Mouse (Mus musculus) stomach, embryonic 15.5 days (tissue): ENCODE results near the gene Sox9. TPM values are rescaled to one million over a fixed set of nuclear protein-coding genes. Genes with fewer than 3 reads are reported as not detected.

Experiments used
- ATAC-seq: fragments of 200-750 bp; cut with Nextera tagmentation; 2 replicates; pipeline ENCODE4 v1.8.0; 2017; ENCODE audit warnings: low read depth, moderate number of reproducible peaks, moderate TSS enrichment; ENCODE audit not compliant: insufficient read depth, low FRiP score
- H3K27ac ChIP-seq: fragments of 300-500 bp; sonication (generic); 2 replicates; pipeline ENCODE4 v1.5.1; 2015; ENCODE audit warnings: mild to moderate bottlenecking, inconsistent platforms
- H3K27me3 ChIP-seq: fragments of 300-500 bp; sonication (generic); replicated peaks from 2 replicates; pipeline ENCODE4 v1.6.1; 2015; ENCODE audit warnings: inconsistent platforms
- H3K36me3 ChIP-seq: fragments of 300-500 bp; sonication (generic); 2 replicates; pipeline ENCODE4 v1.6.1; 2015; ENCODE audit warnings: inconsistent platforms
- H3K4me1 ChIP-seq: fragments of 300-500 bp; sonication (generic); 2 replicates; pipeline ENCODE4 v1.6.1; 2015; ENCODE audit warnings: inconsistent platforms
- H3K4me2 ChIP-seq: fragments of 300-500 bp; sonication (generic); 2 replicates; pipeline ENCODE4 v1.6.1; 2015; ENCODE audit warnings: mild to moderate bottlenecking, inconsistent platforms
- H3K4me3 ChIP-seq: fragments of 300-500 bp; sonication (generic); replicated peaks from 2 replicates; pipeline ENCODE4 v1.5.1; 2015; ENCODE audit warnings: inconsistent platforms
- H3K9ac ChIP-seq: fragments of 300-500 bp; sonication (generic); 2 replicates; pipeline ENCODE4 v1.6.1; 2015; ENCODE audit warnings: inconsistent platforms
- H3K9me3 ChIP-seq: fragments of 300-500 bp; sonication (generic); 2 replicates; pipeline ENCODE4 v1.6.1; 2016; ENCODE audit warnings: inconsistent platforms
- WGBS: fragments of 180-500 bp; shearing (Covaris S2); methylation state at CpG from one replicate; pipeline ENCODE4 v1.1.7; 2015; 5-methylcytosine and 5-hydroxymethylcytosine counted together
- polyA plus RNA-seq: library from polyadenylated mRNA; unstranded; fragments of >200 nt; fragmentation: Nextera tagmentation; extraction: Ambion mirVana; gene quantifications from 2 replicates; pipeline ENCODE4 v1.2.1, GENCODE M21; 2015

Gene Sox9
- 42.0 and 50.9 TPM in 2 replicates for polyA plus RNA-seq

- Histone ChIP-seq H3K27ac (peak within 1 kb of the TSS; percentile 95), H3K9me3 (no peaks in the 10 kb centered on the region), H3K27me3 (no peaks in the 10 kb centered on the region), H3K4me2 (peak within 1 kb of the TSS; percentile 76), H3K4me1 (peaks cover 25% of the 10 kb centered on the region), H3K36me3 (no peaks in the 10 kb centered on the region), H3K4me3 (peak within 1 kb of the TSS; percentile 56), H3K9ac (peak within 1 kb of the TSS; percentile 48)
- peak; percentile 75 for ATAC-seq
- 0% methylated on average over 15 of the region's 15 CpGs for WGBS
These were observed at the start of gene Sox9 for GRCm38 (mm10) chr11:112781994-112782356. Sox9 (plus strand) TSS chr11:112782224.

- no peak overlapping the region for H3K27ac ChIP-seq
- no peaks in the 10 kb centered on the region for H3K9me3 ChIP-seq
- WGBS: 74% methylated on average over 7 of the region's 7 CpGs
- no peak overlapping the region for H3K9ac ChIP-seq
- H3K4me1 ChIP-seq: peaks cover 5% of the 10 kb centered on the region; the same call in 1 of the 2 replicates
- no peaks in the 10 kb centered on the region for H3K36me3 ChIP-seq
- H3K27me3 ChIP-seq: no peaks in the 10 kb centered on the region
- ATAC-seq: no peak
- H3K4me3 ChIP-seq: no peak overlapping the region
- H3K4me2 ChIP-seq: no peak overlapping the region
These were observed 49.6 kb upstream of the Sox9 start for GRCm38 (mm10) chr11:112732401-112732800.

- Histone ChIP-seq H3K4me2 (no peak overlapping the region), H3K27me3 (no peaks in the 10 kb centered on the region), H3K27ac (no peak overlapping the region), H3K4me3 (no peak overlapping the region), H3K9ac (no peak overlapping the region), H3K9me3 (no peaks in the 10 kb centered on the region), H3K4me1 (no peaks in the 10 kb centered on the region), H3K36me3 (no peaks in the 10 kb centered on the region)
- WGBS: 53% methylated on average over 5 of the region's 5 CpGs
- ATAC-seq: no peak
These were observed 45.0 kb upstream of the Sox9 start for GRCm38 (mm10) chr11:112737071-112737470.

GRCm38 (mm10) chr11:112739681-112740080, 42.3 kb upstream of the Sox9 start:
- Histone ChIP-seq H3K9ac (no peak overlapping the region), H3K4me1 (no peaks in the 10 kb centered on the region), H3K4me2 (no peak overlapping the region), H3K36me3 (no peaks in the 10 kb centered on the region), H3K27me3 (no peaks in the 10 kb centered on the region), H3K27ac (no peak overlapping the region), H3K4me3 (no peak overlapping the region), H3K9me3 (no peaks in the 10 kb centered on the region)
- no peak for ATAC-seq
- 81% methylated on average over 1 of the region's 1 CpGs for whole genome bisulfite sequencing

- H3K9me3 ChIP-seq: no peaks in the 10 kb centered on the region
- no peak overlapping the region for H3K4me3 ChIP-seq
- WGBS: 64% methylated on average over 4 of the region's 4 CpGs
- H3K27ac ChIP-seq: no peak overlapping the region
- H3K27me3 ChIP-seq: no peaks in the 10 kb centered on the region
- H3K4me1 ChIP-seq: no peaks in the 10 kb centered on the region
- H3K36me3 ChIP-seq: no peaks in the 10 kb centered on the region
- ATAC-seq: no peak
- no peak overlapping the region for H3K4me2 ChIP-seq
- no peak overlapping the region for H3K9ac ChIP-seq
These were observed 25.5 kb upstream of the Sox9 start for GRCm38 (mm10) chr11:112756516-112756915.

- Histone ChIP-seq H3K4me1 (no peaks in the 10 kb centered on the region), H3K36me3 (no peaks in the 10 kb centered on the region), H3K4me3 (no peak overlapping the region), H3K27me3 (no peaks in the 10 kb centered on the region), H3K9ac (no peak overlapping the region), H3K4me2 (no peak overlapping the region), H3K27ac (no peak overlapping the region), H3K9me3 (no peaks in the 10 kb centered on the region)
- no peak for ATAC-seq
- WGBS: 61% methylated on average over 9 of the region's 9 CpGs
These were observed 24.0 kb upstream of the Sox9 start for GRCm38 (mm10) chr11:112758056-112758455.

GRCm38 (mm10) chr11:112766956-112767355, 15.1 kb upstream of the Sox9 start:
- Histone ChIP-seq H3K27ac (no peak overlapping the region), H3K36me3 (no peaks in the 10 kb centered on the region), H3K4me1 (no peaks in the 10 kb centered on the region), H3K27me3 (no peaks in the 10 kb centered on the region), H3K9me3 (no peaks in the 10 kb centered on the region), H3K4me3 (no peak overlapping the region), H3K4me2 (no peak overlapping the region), H3K9ac (no peak overlapping the region)
- WGBS: 92% methylated on average over 4 of the region's 4 CpGs
- ATAC-seq: no peak

GRCm38 (mm10) chr11:112767531-112768041, 14.4 kb upstream of the Sox9 start:
- Histone ChIP-seq H3K27me3 (no peaks in the 10 kb centered on the region), H3K36me3 (no peaks in the 10 kb centered on the region), H3K4me1 (no peaks in the 10 kb centered on the region), H3K4me3 (no peak overlapping the region), H3K9me3 (no peaks in the 10 kb centered on the region), H3K4me2 (no peak overlapping the region), H3K9ac (no peak overlapping the region), H3K27ac (no peak overlapping the region)
- ATAC-seq: no peak
- 75% methylated on average over 15 of the region's 15 CpGs for WGBS

GRCm38 (mm10) chr11:112772791-112773355, 9.2 kb upstream of the Sox9 start:
- no peaks in the 10 kb centered on the region for H3K9me3 ChIP-seq
- no peaks in the 10 kb centered on the region for H3K27me3 ChIP-seq
- no peaks in the 10 kb centered on the region for H3K36me3 ChIP-seq
- no peak for ATAC-seq
- H3K4me1 ChIP-seq: peaks cover 7% of the 10 kb centered on the region; the same call in 1 of the 2 replicates
- 37% methylated on average over 11 of the region's 11 CpGs for WGBS
- H3K27ac ChIP-seq: no peak overlapping the region
- H3K4me2 ChIP-seq: no peak overlapping the region
- H3K9ac ChIP-seq: no peak overlapping the region
- no peak overlapping the region for H3K4me3 ChIP-seq

GRCm38 (mm10) chr11:112779762-112780161, 2.3 kb upstream of the Sox9 start:
- H3K9me3 ChIP-seq: no peaks in the 10 kb centered on the region
- H3K27me3 ChIP-seq: no peaks in the 10 kb centered on the region
- no peak overlapping the region for H3K4me3 ChIP-seq
- no peak overlapping the region for H3K27ac ChIP-seq
- ATAC-seq: no peak
- peaks cover 19% of the 10 kb centered on the region for H3K4me1 ChIP-seq
- H3K9ac ChIP-seq: no peak overlapping the region
- H3K4me2 ChIP-seq: peak overlapping the region; percentile 76; the same call in 1 of the 2 replicates
- WGBS: 2% methylated on average over 10 of the region's 10 CpGs
- H3K36me3 ChIP-seq: no peaks in the 10 kb centered on the region

GRCm38 (mm10) chr11:112780394-112780920, 1.6 kb upstream of the Sox9 start:
- H3K4me1 ChIP-seq: peaks cover 25% of the 10 kb centered on the region
- no peaks in the 10 kb centered on the region for H3K36me3 ChIP-seq
- no peak for ATAC-seq
- H3K4me2 ChIP-seq: peak overlapping the region; percentile 76
- 12% methylated on average over 19 of the region's 19 CpGs for WGBS
- H3K4me3 ChIP-seq: peak overlapping the region; percentile 56; the same call in 1 of the 2 replicates
- 0 out of 2 replicates have a peak overlapping the region, but pooled peaks have one; percentile 95 for H3K27ac ChIP-seq
- H3K27me3 ChIP-seq: no peaks in the 10 kb centered on the region
- no peaks in the 10 kb centered on the region for H3K9me3 ChIP-seq
- no peak overlapping the region for H3K9ac ChIP-seq

GRCm38 (mm10) chr11:112781035-112781911, 751 bp upstream of the Sox9 start:
- Histone ChIP-seq H3K4me2 (peak overlapping the region; percentile 76), H3K27me3 (no peaks in the 10 kb centered on the region), H3K9me3 (no peaks in the 10 kb centered on the region), H3K9ac (no peak overlapping the region), H3K4me3 (peak overlapping the region; percentile 56), H3K27ac (peak overlapping the region; percentile 95), H3K4me1 (peaks cover 25% of the 10 kb centered on the region), H3K36me3 (no peaks in the 10 kb centered on the region)
- under 1% methylated on average over 47 of the region's 49 CpGs for WGBS
- ATAC-seq: peak; percentile 8; the same call in 1 of the 2 replicates
